35 mouse cellular contexts compared by ENCODE assay signal in genomic region chr5:107569148-107569547, GRCm38 (mm10). TPM values are rescaled to one million over a fixed set of nuclear protein-coding genes. Genes with fewer than 3 reads are reported as not detected.
DNase-seq lines count a peak whose midpoint lies in the region; ATAC-seq lines count a peak whose summit lies in the region.
"Had no signal": no experiment of that assay in that cellular context is flagged by ENCODE, and none has a peak within 500 bp of the region (broad histone marks: within the 10 kb centered on the region; RNA-seq: fewer than 3 reads in every experiment).

No protein-coding gene starts in this region.

- no peak for DNase-seq in hindbrain, embryonic 14.5 days (ENCODE audit: low spot score)
- peak; percentile 9 for DNase-seq in right cerebral cortex, postnatal 4 days
- no peak for DNase-seq in right cerebral cortex, adult 18-20 months
- no peak for DNase-seq in cerebellum, adult 11 months
- DNase-seq: adrenal gland, adult 2 months; adrenal gland, postnatal 36 days; B cell, adult 2 months; cerebellum, adult 9-11 months; gastrocnemius, postnatal 14 days; kidney, adult 8-10 months; kidney, postnatal 4 days; lung, embryonic 14.5 days; lung, postnatal 14 days; right cerebral cortex, postnatal 14 days; spleen, adult 18-20 months; thymus, postnatal 14 days had no signal

- H3K27me3 ChIP-seq in hindbrain, embryonic 14.5 days (ENCODE audit: control insufficient read depth, insufficient read depth, low read length), result no peaks in the 10 kb centered on the region
- no peaks in the 10 kb centered on the region for H3K27me3 ChIP-seq in hindbrain, embryonic 13.5 days
- H3K27me3 ChIP-seq in megakaryocyte, embryonic 14.5 days (replicated peaks), result no peaks in the 10 kb centered on the region
- H3K27me3 ChIP-seq in neural tube, embryonic 15.5 days (replicated peaks), result no peaks in the 10 kb centered on the region
- H3K27me3 ChIP-seq: embryonic facial prominence, embryonic 13.5 days; forebrain, embryonic 13.5 days; heart, embryonic 15.5 days; hindbrain, embryonic 15.5 days; intestine, embryonic 15.5 days; limb, embryonic 12.5 days; liver, embryonic 15.5 days had no signal

- H3K36me3 ChIP-seq in hindbrain, embryonic 14.5 days (replicated peaks; ENCODE audit: control insufficient read depth, insufficient read depth), result peaks cover 67% of the 10 kb centered on the region
- H3K36me3 ChIP-seq in hindbrain, embryonic 13.5 days, result peaks cover 59% of the 10 kb centered on the region
- H3K36me3 ChIP-seq in megakaryocyte, embryonic 14.5 days (replicated peaks; ENCODE audit: low read length), result peaks cover 70% of the 10 kb centered on the region
- peaks cover 52% of the 10 kb centered on the region for H3K36me3 ChIP-seq in neural tube, embryonic 15.5 days

- H3K4me1 ChIP-seq in hindbrain, embryonic 14.5 days (replicated peaks; ENCODE audit: control insufficient read depth, insufficient read depth, low read length), result no peaks in the 10 kb centered on the region
- H3K4me1 ChIP-seq in hindbrain, embryonic 13.5 days (replicated peaks), result no peaks in the 10 kb centered on the region
- peaks cover 17% of the 10 kb centered on the region for H3K4me1 ChIP-seq in megakaryocyte, embryonic 14.5 days
- no peaks in the 10 kb centered on the region for H3K4me1 ChIP-seq in neural tube, embryonic 15.5 days
- H3K4me1 ChIP-seq: embryonic facial prominence, embryonic 13.5 days; forebrain, embryonic 13.5 days; heart, embryonic 10.5 days; heart, embryonic 15.5 days; hindbrain, embryonic 15.5 days; intestine, embryonic 15.5 days; limb, embryonic 12.5 days; liver, embryonic 15.5 days had no signal

- 95% methylated on average over 9 of the region's 9 CpGs for WGBS in hindbrain, embryonic 14.5 days
- 89% methylated on average over 9 of the region's 9 CpGs for WGBS in hindbrain, embryonic 13.5 days
- WGBS in neural tube, embryonic 15.5 days, result 91% methylated on average over 9 of the region's 9 CpGs

- no peak overlapping the region for H3K4me3 ChIP-seq in hindbrain, embryonic 14.5 days (replicated peaks; ENCODE audit: low read length)
- no peak overlapping the region for H3K4me3 ChIP-seq in hindbrain, embryonic 13.5 days
- H3K4me3 ChIP-seq in megakaryocyte, embryonic 14.5 days (replicated peaks), result peak overlapping the region; percentile 23
- H3K4me3 ChIP-seq in neural tube, embryonic 15.5 days (replicated peaks), result no peak overlapping the region
- H3K4me3 ChIP-seq: embryonic facial prominence, embryonic 13.5 days; erythroblast, embryonic 14.5 days; forebrain, embryonic 13.5 days; heart, embryonic 10.5 days; heart, embryonic 15.5 days; hindbrain, embryonic 15.5 days; intestine, embryonic 15.5 days; left cerebral cortex, adult 2 months; limb, embryonic 12.5 days; liver, embryonic 15.5 days had no signal

- no peak overlapping the region for H3K4me2 ChIP-seq in hindbrain, embryonic 14.5 days (replicated peaks)
- H3K4me2 ChIP-seq in hindbrain, embryonic 13.5 days, result no peak overlapping the region
- H3K4me2 ChIP-seq in neural tube, embryonic 15.5 days, result no peak overlapping the region
- H3K4me2 ChIP-seq: embryonic facial prominence, embryonic 13.5 days; forebrain, embryonic 13.5 days; heart, embryonic 15.5 days; hindbrain, embryonic 15.5 days; intestine, embryonic 15.5 days; limb, embryonic 12.5 days; liver, embryonic 15.5 days; lung, embryonic 14.5 days; midbrain, embryonic 11.5 days had no signal

- H3K9me3 ChIP-seq in hindbrain, embryonic 14.5 days (ENCODE audit: control insufficient read depth, low read length), result no peaks in the 10 kb centered on the region
- H3K9me3 ChIP-seq in hindbrain, embryonic 13.5 days, result no peaks in the 10 kb centered on the region
- peaks cover 18% of the 10 kb centered on the region for H3K9me3 ChIP-seq in megakaryocyte, embryonic 14.5 days
- no peaks in the 10 kb centered on the region for H3K9me3 ChIP-seq in neural tube, embryonic 15.5 days (replicated peaks)
- H3K9me3 ChIP-seq: embryonic facial prominence, embryonic 13.5 days; forebrain, embryonic 13.5 days; heart, embryonic 10.5 days; heart, embryonic 15.5 days; hindbrain, embryonic 15.5 days; intestine, embryonic 15.5 days; limb, embryonic 12.5 days; liver, embryonic 15.5 days had no signal

- ATAC-seq in hindbrain, embryonic 14.5 days (ENCODE audit: low FRiP score), result peak; percentile 48; the same call in 1 of the 2 replicates
- no peak for ATAC-seq in hindbrain, embryonic 13.5 days (ENCODE audit: low FRiP score)
- ATAC-seq in megakaryocyte, adult 5-6 weeks (ENCODE audit: poor library complexity, severe bottlenecking), result no peak
- ATAC-seq in neural tube, embryonic 15.5 days (ENCODE audit: low FRiP score), result peak; percentile 55; the same call in 1 of the 2 replicates
- ATAC-seq: forebrain, embryonic 13.5 days; intestine, embryonic 15.5 days had no signal

- H3K27ac ChIP-seq in hindbrain, embryonic 14.5 days, result no peak overlapping the region
- no peak overlapping the region for H3K27ac ChIP-seq in hindbrain, embryonic 13.5 days
- no peak overlapping the region for H3K27ac ChIP-seq in neural tube, embryonic 15.5 days (replicated peaks)
- H3K27ac ChIP-seq: embryonic facial prominence, embryonic 13.5 days; forebrain, embryonic 13.5 days; heart, embryonic 10.5 days; heart, embryonic 15.5 days; hindbrain, embryonic 15.5 days; intestine, embryonic 15.5 days; kidney, postnatal 0 days; left cerebral cortex, adult 2 months; limb, embryonic 12.5 days; liver, embryonic 15.5 days had no signal

- no peak overlapping the region for H3K9ac ChIP-seq in hindbrain, embryonic 14.5 days
- H3K9ac ChIP-seq in hindbrain, embryonic 13.5 days, result no peak overlapping the region
- H3K9ac ChIP-seq in neural tube, embryonic 15.5 days (replicated peaks), result no peak overlapping the region
- H3K9ac ChIP-seq: embryonic facial prominence, embryonic 13.5 days; forebrain, embryonic 13.5 days; heart, embryonic 15.5 days; hindbrain, embryonic 15.5 days; intestine, embryonic 15.5 days; limb, embryonic 12.5 days; liver, embryonic 15.5 days; lung, embryonic 14.5 days had no signal

RNA-seq across cellular contexts. Expression of gene Rpap2, which starts 28.0 kb away (rescaled TPM):
- polyA plus RNA-seq in hindbrain, embryonic 14.5 days (2014; fragmentation: Nextera tagmentation; extraction: Ambion mirVana), result 25.9 and 26.6 TPM in 2 replicates
- 21.4 and 24.6 TPM in 2 replicates for polyA plus RNA-seq in hindbrain, embryonic 13.5 days (2015; fragmentation: Nextera tagmentation; extraction: Ambion mirVana)
- 1.3 TPM in 1 of 2 replicates, not detected in the other for polyA plus RNA-seq in megakaryocyte, embryonic 14.5 days (2012; ENCODE audit: insufficient read depth, low replicate concordance)
- 8.2 and 10.1 TPM in 2 replicates for total RNA-seq in megakaryocyte, adult 5-6 weeks (2015)
- 9.9 and 11.7 TPM in 2 replicates for total RNA-seq in megakaryocyte, adult 5-6 weeks (2017)
- polyA plus RNA-seq in neural tube, embryonic 15.5 days (2015; fragmentation: Nextera tagmentation; extraction: Ambion mirVana), result 21.4 and 25.6 TPM in 2 replicates

RNA-seq across cellular contexts. Expression of gene Glmn, which starts 28.5 kb away (rescaled TPM):
- polyA plus RNA-seq in hindbrain, embryonic 14.5 days (2014; fragmentation: Nextera tagmentation; extraction: Ambion mirVana), result 33.7 and 36.1 TPM in 2 replicates
- polyA plus RNA-seq in hindbrain, embryonic 13.5 days (2015; fragmentation: Nextera tagmentation; extraction: Ambion mirVana), result 39.0 and 39.2 TPM in 2 replicates
- 0.46 TPM in 1 of 2 replicates, not detected in the other for polyA plus RNA-seq in megakaryocyte, embryonic 14.5 days (2012; ENCODE audit: insufficient read depth, low replicate concordance)
- total RNA-seq in megakaryocyte, adult 5-6 weeks (2015), result 6.0 and 6.6 TPM in 2 replicates
- 2.8 and 3.9 TPM in 2 replicates for total RNA-seq in megakaryocyte, adult 5-6 weeks (2017)
- polyA plus RNA-seq in neural tube, embryonic 15.5 days (2015; fragmentation: Nextera tagmentation; extraction: Ambion mirVana), result 31.8 and 37.4 TPM in 2 replicates

RNA-seq across cellular contexts. Expression of gene 1700028K03Rik, which starts 34.6 kb away (rescaled TPM):
- polyA plus RNA-seq in hindbrain, embryonic 14.5 days (2014; fragmentation: Nextera tagmentation; extraction: Ambion mirVana), result 0.17 and 0.20 TPM in 2 replicates
- polyA plus RNA-seq in hindbrain, embryonic 13.5 days (2015; fragmentation: Nextera tagmentation; extraction: Ambion mirVana), result 0.22 and 0.57 TPM in 2 replicates
- polyA plus RNA-seq in megakaryocyte, embryonic 14.5 days (2012; ENCODE audit: insufficient read depth, low replicate concordance), result not detected in 2 replicates
- total RNA-seq in megakaryocyte, adult 5-6 weeks (2015), result not detected in 2 replicates
- total RNA-seq in megakaryocyte, adult 5-6 weeks (2017), result not detected in 2 replicates
- 0.29 and 0.36 TPM in 2 replicates for polyA plus RNA-seq in neural tube, embryonic 15.5 days (2015; fragmentation: Nextera tagmentation; extraction: Ambion mirVana)
- total RNA-seq: adrenal gland, adult 2 months; gastrocnemius, postnatal 14 days; granulocyte monocyte progenitor cell, adult 5-6 weeks; heart, postnatal 25 days had no signal
- polyA plus RNA-seq: erythroblast, embryonic 14.5 days; liver, adult 2 months; liver, embryonic 15.5 days had no signal

Comparison
In these comparisons a context has a peak if more than half of its experiments do, and no peak if none do; other contexts are left out.
1. ATAC-seq: peak in hindbrain, embryonic 14.5 days (single experiment) and neural tube, embryonic 15.5 days (single experiment); none in hindbrain, embryonic 13.5 days (single experiment) and megakaryocyte, adult 5-6 weeks (single experiment).
2. RNA of gene Glmn, which starts 28.5 kb away (polyA plus RNA-seq): 39.0 to 39.2 TPM in hindbrain, embryonic 13.5 days, 31.8 to 37.4 TPM in neural tube, embryonic 15.5 days and 33.7 to 36.1 TPM in hindbrain, embryonic 14.5 days; 0.46 TPM in megakaryocyte, embryonic 14.5 days; every median in the first group is over 10 times any median in the second.